Mouse (Mus musculus) heart, adult 9 months (tissue): ENCODE results near the gene Nccrp1.
A peak's percentile ranks its signal among the peaks of the same experiment; 100 is the strongest.

ENCODE experiments used
- DNase-seq, 2 experiments: peaks; one replicate each; pipeline ENCODE4 v3.0.0; 2022; ENCODE audit warnings: low spot score in 2 of 2

Gene Nccrp1

GRCm38 (mm10) chr7:28547154-28547553 lies at the start of gene Nccrp1:
TSS of gene Nccrp1 (minus strand) at chr7:28547254.
- no peak for DNase-seq

- DNase-seq, result no peak
Measured at GRCm38 (mm10) chr7:28595751-28596435, 48.8 kb upstream of the Nccrp1 start.

- DNase-seq, result peak; percentile 75 to 90
Measured at GRCm38 (mm10) chr7:28593206-28594111, 46.4 kb upstream of the Nccrp1 start.

- no peak for DNase-seq
Measured at GRCm38 (mm10) chr7:28591862-28592261, 44.8 kb upstream of the Nccrp1 start.

GRCm38 (mm10) chr7:28587644-28588043 lies 40.6 kb upstream of the Nccrp1 start:
- no peak for DNase-seq

GRCm38 (mm10) chr7:28586663-28587411 lies 39.8 kb upstream of the Nccrp1 start:
- peak in 1 of 2 experiments; percentile 29 for DNase-seq

- DNase-seq, result no peak
Measured at GRCm38 (mm10) chr7:28585001-28585400, 37.9 kb upstream of the Nccrp1 start.

GRCm38 (mm10) chr7:28584468-28584867 lies 37.4 kb upstream of the Nccrp1 start:
- DNase-seq, result no peak

- no peak for DNase-seq
Measured at GRCm38 (mm10) chr7:28583570-28584344, 36.7 kb upstream of the Nccrp1 start.

- no peak for DNase-seq
Measured at GRCm38 (mm10) chr7:28582841-28583240, 35.8 kb upstream of the Nccrp1 start.

- no peak for DNase-seq
Measured at GRCm38 (mm10) chr7:28581721-28582120, 34.7 kb upstream of the Nccrp1 start.

GRCm38 (mm10) chr7:28579826-28580225 lies 32.8 kb upstream of the Nccrp1 start:
- DNase-seq, result no peak

- DNase-seq, result no peak
Measured at GRCm38 (mm10) chr7:28578543-28579053, 31.5 kb upstream of the Nccrp1 start.

- DNase-seq, result peak in 1 of 2 experiments; percentile 15
Measured at GRCm38 (mm10) chr7:28577826-28578542, 30.9 kb upstream of the Nccrp1 start.

- peak; percentile 55 to 71 for DNase-seq
Measured at GRCm38 (mm10) chr7:28576271-28576914, 29.3 kb upstream of the Nccrp1 start.

GRCm38 (mm10) chr7:28575597-28575996 lies 28.5 kb upstream of the Nccrp1 start:
- no peak for DNase-seq

GRCm38 (mm10) chr7:28573236-28573635 lies 26.2 kb upstream of the Nccrp1 start:
- no peak for DNase-seq

- DNase-seq, result no peak
Measured at GRCm38 (mm10) chr7:28572689-28573088, 25.6 kb upstream of the Nccrp1 start.

GRCm38 (mm10) chr7:28570982-28571682 lies 24.1 kb upstream of the Nccrp1 start:
- DNase-seq, result peak in 1 of 2 experiments; percentile 23
